Mouse (Mus musculus) left cerebral cortex, adult 2 months (tissue): Measurements from ENCODE around the gene Commd7. TPM values are rescaled to one million over a fixed set of nuclear protein-coding genes. Genes with fewer than 3 reads are reported as not detected.

Experiments used
- DNase-seq, 2 experiments: peaks; one replicate each; pipeline ENCODE4 v3.0.0; 2021 to 2022; ENCODE audit warnings: low spot score in 2 of 2, mixed read lengths in 1 of 2; ENCODE audit errors: extremely low spot score in 1 of 2
- H3K27ac ChIP-seq: fragments of 200-600 bp; 2 replicates; pipeline ENCODE4 v1.8.1; 2022
- H3K4me3 ChIP-seq: fragments of 200-600 bp; 2 replicates; pipeline ENCODE4 v1.8.1; 2022
- CTCF ChIP-seq: fragments of 200-600 bp; IDR thresholded peaks from 2 replicates; pipeline ENCODE4 v1.8.1; 2022; ENCODE audit warnings: antibody characterized with exemption, mild to moderate bottlenecking, moderate library complexity
- intact Hi-C: fragments of 180-260 bp; cut with DNase I; formaldehyde crosslinking; loops from one replicate; pipeline ENCODE4 v1.15.1; 2025
- total RNA-seq, 2 experiments: library from RNA; stranded (reverse); gene quantifications; 2 replicates each; pipeline ENCODE4 v1.2.3; 2021

Gene Commd7
- total RNA-seq, 2 experiments from 2014 or later = 26.2 to 27.1 TPM

DNA sequence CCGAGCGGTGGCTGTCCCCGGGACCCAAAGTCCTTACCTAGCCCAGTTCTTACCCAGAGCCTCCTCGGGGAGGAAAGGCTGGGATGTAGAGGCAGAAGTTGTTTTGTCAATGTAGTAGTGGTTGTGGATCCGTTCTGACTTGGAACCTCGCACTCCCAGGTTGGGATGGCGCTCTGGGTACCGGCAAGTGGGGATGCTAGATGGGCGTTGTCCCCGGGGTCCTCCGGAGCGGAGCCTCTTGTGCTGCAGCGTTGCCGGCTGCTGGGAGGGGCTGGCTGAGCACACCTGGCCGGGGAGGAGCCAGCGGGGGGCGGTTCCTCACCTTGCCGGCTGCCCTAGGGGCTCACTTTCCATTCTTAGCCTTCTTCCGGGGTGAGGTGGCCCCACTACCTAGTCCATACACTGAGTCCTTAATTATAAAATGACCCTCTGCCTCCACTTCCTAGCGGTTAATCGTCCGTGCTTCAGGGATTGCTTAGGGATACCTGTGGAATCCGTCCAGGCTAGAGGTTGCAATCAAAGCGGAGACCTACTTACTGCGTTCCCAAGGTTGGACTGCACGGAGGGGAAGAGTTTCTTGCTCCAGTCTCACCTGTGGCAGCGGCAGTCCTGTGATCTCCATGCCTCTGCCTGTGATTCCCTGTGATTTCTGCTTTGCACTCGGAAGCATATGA, 17.6 kb upstream of the Commd7 start:
- intact Hi-C loops = no loop called here
- Histone ChIP-seq H3K4me3 (peak overlapping the region; percentile 70), H3K27ac (no peak overlapping the region)
- TF ChIP-seq CTCF = no peak
- DNase-seq = peak in 1 of 2 experiments; percentile 11

DNA sequence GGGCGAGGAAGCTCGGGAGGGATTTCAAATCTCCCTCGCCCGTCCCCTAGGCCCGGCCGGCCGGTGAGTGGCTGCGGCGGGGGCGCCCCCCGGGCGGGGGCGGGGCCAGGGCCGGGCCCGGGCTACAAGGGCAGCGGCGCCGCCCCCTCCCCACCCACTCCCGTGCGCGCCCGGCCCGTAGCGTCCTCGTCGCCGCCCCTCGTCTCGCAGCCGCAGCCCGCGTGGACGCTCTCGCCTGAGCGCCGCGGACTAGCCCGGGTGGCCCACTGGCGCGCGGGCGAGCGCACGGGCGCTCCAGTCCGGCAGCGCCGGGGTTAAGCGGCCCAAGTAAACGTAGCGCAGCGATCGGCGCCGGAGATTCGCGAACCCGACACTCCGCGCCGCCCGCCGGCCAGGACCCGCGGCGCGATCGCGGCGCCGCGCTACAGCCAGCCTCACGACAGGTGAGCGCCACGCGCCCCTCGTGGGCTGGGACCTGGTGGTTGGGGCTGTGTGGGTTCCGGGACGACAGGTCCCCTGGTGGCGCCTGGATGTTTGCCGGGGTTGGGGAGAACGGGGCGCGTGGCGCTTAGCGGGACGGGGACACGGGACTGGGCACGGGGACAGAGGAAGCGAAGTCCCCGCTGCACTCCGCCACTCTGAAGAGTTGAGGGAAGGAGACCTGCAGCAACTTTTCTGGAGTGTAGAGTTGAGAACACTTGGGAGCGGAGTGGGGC, 16.9 kb upstream of the Commd7 start, which contains the start of gene Dnmt3b:
Gene Dnmt3b, plus strand, starts transcription at position 153 of the 716 bp plus-strand sequence.
- TF ChIP-seq CTCF = no peak; the same call in 1 of the 2 replicates
- H3K4me3 ChIP-seq = peak within 1 kb of the TSS; percentile 70
- DNase-seq = peak; percentile 31 to 38
- intact Hi-C loops = no loop called here
- no peak within 1 kb of the TSS for H3K27ac ChIP-seq

DNA sequence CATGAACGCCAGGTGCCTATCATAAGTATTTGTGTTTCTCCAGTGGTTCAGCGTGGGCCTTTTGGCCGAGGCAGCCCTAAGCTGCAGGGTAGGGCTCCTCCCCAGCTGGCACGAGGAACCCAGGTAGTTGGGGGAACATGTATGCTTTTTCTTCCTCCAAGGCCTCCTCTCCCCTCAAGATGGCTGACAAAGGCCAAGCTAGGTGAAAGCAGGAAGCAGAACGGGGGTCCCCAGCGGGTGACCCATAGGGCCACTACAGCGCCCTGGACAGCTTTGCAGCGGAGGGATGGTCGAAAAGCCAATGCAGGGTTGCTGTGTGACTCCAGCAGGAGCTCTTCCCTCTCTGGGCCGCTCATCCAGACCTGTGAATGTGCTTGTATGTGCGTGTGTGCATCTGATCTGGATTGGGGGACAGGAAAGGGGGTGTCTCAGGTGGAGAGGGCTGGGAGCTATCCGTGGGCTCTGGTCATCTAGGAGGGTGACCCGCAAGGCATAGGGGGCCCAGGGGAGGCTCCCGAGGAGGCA, 16.3 kb upstream of the Commd7 start:
- intact Hi-C loops = no loop called here
- peak in 1 of 2 experiments; percentile 10 for DNase-seq
- no peak overlapping the region for H3K27ac ChIP-seq
- H3K4me3 ChIP-seq = peak overlapping the region; percentile 70
- TF ChIP-seq CTCF = no peak

DNA sequence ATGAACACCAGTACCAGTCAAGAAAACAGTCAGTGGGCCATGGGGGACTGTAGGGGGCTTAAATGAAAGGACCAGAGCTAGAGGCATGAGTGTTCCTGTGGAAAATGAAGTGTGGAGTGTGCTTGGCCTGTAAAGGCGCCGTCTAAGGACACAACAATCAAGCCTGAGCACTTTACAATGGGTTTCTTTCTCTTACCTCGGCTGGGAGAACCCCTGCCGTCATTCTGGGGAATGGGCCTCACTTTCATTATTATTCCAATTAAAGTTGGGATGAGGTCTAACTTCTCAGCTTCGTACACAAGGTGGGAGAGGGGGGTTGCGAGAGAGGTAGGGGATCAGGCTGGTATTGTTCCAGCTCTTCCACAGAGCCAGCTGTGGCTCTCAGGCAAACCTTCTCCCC, 10.4 kb upstream of the Commd7 start:
- TF ChIP-seq CTCF = no peak
- intact Hi-C loops = no loop called here

DNA sequence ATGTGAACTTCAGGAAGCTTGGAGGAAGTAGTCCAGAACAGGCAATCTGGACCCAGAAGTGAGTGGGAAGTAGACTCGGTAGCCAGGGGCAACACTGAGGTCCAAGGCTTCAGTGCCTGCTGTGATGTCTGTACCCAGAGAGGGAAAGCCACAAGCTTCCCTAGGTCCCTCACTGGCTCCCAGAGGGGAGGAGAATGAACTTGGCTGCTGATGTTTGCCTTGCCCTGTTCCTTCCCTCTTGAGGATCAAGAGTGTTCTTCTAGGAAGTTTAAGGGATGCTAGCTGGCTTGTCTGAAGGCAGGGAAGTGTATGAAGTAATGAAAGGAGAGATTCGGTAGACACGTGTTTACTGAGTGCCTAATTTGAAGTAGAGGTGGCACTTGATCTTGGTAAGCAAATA, 9.9 kb upstream of the Commd7 start:
- intact Hi-C loops = no loop called here
- no peak for DNase-seq
- no peak overlapping the region for H3K27ac ChIP-seq

More for the DNA sequence above, 10.4 kb upstream of the Commd7 start:
- no peak for DNase-seq
- Histone ChIP-seq H3K4me3 (no peak overlapping the region), H3K27ac (no peak overlapping the region)

DNA sequence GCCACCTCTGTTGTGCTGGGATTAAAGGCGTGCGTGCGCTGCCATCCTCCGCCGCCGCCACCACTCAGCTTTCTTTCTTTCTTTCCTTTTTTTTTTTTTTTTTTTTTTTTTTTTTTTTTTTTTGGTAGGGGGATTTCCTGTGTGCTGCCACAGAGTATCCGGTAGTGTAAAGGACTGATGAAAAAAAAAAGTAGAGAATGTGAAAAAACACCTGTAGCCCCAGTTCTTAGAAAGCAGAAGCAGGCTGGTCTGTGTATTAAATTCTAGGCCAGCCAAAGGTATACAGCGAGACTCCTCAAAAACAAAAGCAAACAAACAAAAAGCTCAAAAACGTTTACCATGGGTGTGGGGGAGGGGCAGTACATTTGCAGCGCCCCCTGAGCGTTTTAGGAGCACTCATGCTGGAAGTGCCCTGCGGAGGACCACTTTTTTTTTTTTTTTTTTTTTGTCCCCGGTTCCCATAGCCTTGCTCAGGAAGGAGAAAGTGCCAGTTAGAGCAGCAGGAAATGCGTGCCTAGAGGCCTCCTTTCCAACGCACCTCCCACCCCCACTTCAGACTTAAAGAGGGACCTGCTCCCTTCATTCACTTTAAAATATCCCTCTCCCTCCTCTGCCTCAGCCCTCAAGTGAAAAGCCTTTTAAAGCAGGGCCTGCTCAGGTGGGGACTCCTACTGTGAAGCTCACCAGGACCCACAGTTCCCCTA, 6.5 kb upstream of the Commd7 start:
- TF ChIP-seq CTCF = no peak
- Histone ChIP-seq H3K27ac (no peak overlapping the region), H3K4me3 (no peak overlapping the region)
- DNase-seq = no peak
- intact Hi-C loops = no loop called here

More for the DNA sequence above, 9.9 kb upstream of the Commd7 start:
- no peak for TF ChIP-seq CTCF
- H3K4me3 ChIP-seq = no peak overlapping the region

DNA sequence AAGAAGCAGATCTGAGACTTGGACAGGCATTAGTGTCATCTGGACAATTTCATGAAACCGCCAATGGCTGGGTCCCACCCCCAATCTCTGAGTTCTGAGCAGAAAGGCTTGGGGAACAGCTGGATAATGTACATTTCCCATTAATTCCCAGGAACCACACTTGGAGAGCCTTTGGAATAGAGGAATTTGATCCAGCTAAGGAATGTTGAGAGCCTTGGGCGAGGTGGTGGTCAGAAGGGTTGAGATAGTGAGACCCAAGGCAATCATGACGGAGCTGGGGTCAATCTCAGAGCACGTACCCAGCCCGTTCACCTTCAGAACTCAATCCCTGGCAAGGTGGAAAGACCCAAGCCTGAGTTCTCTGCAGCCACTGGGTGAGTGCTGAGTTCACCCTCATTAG, 678 bp upstream of the Commd7 start:
- Histone ChIP-seq H3K4me3 (no peak overlapping the region), H3K27ac (no peak overlapping the region)
- intact Hi-C loops = no loop called here
- no peak for DNase-seq
- no peak for TF ChIP-seq CTCF

DNA sequence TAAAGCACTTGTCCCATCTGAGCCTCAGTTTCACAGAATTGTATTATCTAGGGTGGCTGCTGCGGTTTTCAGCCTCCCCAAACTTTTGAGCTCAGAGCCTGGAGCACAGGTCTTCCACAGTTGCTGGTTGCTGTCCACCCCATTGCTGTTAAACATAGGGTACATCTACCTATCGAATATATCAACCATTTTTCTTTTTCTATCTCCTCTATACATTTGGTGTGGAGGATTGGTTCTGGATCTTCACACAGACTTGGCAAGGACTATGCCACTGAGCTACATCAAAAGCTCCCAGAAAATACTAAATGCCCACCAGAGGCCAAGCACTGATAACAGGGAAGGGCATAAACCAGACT, 268 bp upstream of the Commd7 start:
- peak overlapping the region; percentile 92 for H3K27ac ChIP-seq
- no peak for TF ChIP-seq CTCF
- H3K4me3 ChIP-seq = peak overlapping the region; percentile 98
- intact Hi-C loops = no loop called here
- DNase-seq = no peak

DNA sequence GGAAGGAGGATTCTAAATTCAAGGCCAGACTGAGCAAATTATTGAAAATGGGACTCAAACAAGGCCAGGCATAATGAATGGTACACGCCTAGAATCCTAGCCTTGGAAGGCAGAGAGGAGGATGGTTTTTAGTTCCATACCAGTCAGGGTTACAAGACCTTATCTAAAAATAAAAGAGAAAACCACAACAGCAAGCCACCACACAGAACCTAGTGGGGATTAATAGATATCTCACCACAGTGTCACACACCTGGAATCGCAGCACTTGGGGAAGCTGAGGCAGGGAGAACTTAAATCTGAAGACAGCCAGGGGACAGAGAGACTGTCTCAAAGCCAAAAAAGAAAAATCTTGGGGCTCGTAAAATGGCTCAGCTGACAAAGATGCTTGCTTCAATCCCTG, 1.6 kb downstream of the Commd7 start:
- TF ChIP-seq CTCF = no peak
- intact Hi-C loops = no loop called here
- DNase-seq = no peak
- H3K27ac ChIP-seq = no peak overlapping the region
- H3K4me3 ChIP-seq = no peak overlapping the region

DNA sequence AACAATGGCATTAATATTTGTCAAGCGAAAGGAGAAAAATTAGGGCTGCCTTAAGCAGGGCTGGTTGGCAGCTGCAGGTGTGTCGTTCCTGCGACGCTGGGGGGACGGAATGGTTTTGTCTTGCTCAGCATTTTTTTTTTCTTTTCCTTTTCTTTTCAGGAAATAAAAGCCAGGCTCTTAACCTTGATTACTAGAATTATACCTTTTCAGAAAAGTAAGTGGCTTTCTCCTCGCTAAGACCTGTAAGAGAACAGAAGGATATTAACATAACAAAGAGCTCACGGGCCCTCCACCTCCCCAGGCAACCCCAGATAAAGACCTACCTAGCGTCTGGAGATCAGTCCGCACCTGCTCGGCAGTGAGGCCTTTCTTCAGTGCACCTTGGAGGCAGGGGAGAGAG, 10.1 kb downstream of the Commd7 start:
- TF ChIP-seq CTCF = no peak
- DNase-seq = no peak
- intact Hi-C loops = no loop called here
- Histone ChIP-seq H3K27ac (no peak overlapping the region), H3K4me3 (no peak overlapping the region)

DNA sequence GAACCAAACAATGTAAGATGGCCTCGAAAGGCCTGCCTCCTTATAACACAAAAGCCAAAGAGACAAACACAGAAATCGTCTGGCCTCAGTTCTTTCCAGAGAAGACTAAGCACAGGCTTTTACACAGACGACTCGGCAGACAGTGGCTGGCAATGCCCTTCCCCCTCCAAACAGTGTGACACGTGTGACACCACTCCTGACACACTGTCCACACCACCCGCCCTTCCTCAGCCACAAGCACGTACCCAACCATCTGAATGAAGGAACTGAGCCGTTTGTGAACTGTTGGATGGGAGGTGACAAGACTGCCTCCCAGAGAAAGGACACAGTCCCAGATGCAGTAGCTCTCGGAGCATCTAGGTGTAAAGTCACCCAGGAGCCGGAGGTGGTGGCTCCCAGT, 13.7 kb downstream of the Commd7 start:
- no peak for TF ChIP-seq CTCF
- H3K4me3 ChIP-seq = no peak overlapping the region
- H3K27ac ChIP-seq = no peak overlapping the region
- DNase-seq = no peak
- intact Hi-C loops = no loop called here

DNA sequence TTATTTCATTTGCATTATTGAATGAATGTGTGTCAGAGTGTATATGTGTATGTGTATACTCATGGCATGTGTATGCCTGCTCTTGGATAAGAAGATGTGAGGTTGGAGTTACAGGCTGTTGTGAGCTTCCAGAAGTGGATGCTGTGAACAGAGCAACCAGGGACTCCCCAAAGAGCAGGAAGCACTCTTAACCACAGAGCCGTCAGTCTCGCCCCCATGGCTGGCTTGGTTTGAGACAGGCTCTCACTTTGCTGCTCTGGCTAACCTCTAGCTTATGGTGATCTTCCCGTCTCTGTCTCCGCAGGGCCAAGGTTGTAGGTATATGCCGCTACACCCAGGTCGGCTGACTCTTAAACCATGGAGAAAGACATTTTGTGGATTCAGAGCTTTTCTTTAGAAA, 14.1 kb downstream of the Commd7 start:
- Histone ChIP-seq H3K27ac (no peak overlapping the region), H3K4me3 (no peak overlapping the region)
- no peak for TF ChIP-seq CTCF
- intact Hi-C loops = no loop called here
- DNase-seq = no peak
